Mouse (Mus musculus) layer of hippocampus, postnatal 10 days (tissue): ENCODE data around the gene B3galnt1. TPM values are rescaled to one million over a fixed set of nuclear protein-coding genes. Genes with fewer than 3 reads are reported as not detected.

Source experiments
- total RNA-seq, 2 experiments: library from RNA; stranded (reverse); gene quantifications; 2 replicates each; pipeline ENCODE4 v1.2.3; 2021

The B3galnt1 gene
- total RNA-seq, 2 experiments from 2014 or later = 47.3 to 51.6 TPM

Other genes starting within 250 kb of the B3galnt1 start
- gene Nmd3, start 123.0 kb upstream of the B3galnt1 start, total RNA-seq = 10 to 100 TPM; 53.8 to 57.0 TPM